Mouse (Mus musculus): ENCODE measurements at regions not wholly inside any gene's neighbourhood (a gene's known extent, or its start where the extent isn't known, plus 50 kb on each side); places are given as distances from the start of the nearest gene placed in this dataset.

DNA sequence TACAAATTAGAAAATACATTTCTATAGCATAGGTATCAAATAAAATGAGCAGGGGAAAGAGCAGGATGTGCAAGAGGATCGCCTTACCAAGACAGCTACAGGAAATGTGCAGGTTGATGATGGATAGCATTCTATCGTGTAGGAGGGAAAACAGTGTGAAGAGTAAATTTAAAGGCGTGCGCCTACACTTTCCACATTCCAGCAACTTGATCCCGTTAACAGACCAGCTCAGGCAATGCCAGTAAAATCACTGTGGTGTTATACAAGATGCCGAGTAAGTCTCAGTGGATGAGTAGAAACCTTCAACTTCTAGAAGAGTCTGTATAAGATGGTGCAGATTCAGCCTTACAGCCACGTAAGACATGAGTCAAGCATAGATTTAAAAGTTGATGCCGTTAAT is 831.8 kb upstream of the Chrm3 start:
- TF ChIP-seq POLR2A (IDR thresholded peaks at IDR 0.05; ENCODE audit: control insufficient read depth in 1 of 2, insufficient read depth in 1 of 2, low read depth in 1 of 2, low read length in 2 of 2, poor library complexity in 1 of 2) (no peak), CTCF (IDR thresholded peaks at IDR 0.05 in 2 of 3, conservative IDR thresholded peaks at IDR 0.05 in 1 of 3; ENCODE audit: control insufficient read depth in 1 of 3, insufficient read depth in 1 of 3, low read depth in 2 of 3, low read length in 3 of 3, poor library complexity in 1 of 3, severe bottlenecking in 1 of 3) (no peak), MAZ (IDR thresholded peaks at IDR 0.05; ENCODE audit: low read depth, low read length) (no peak), USF1 (IDR thresholded peaks at IDR 0.05; ENCODE audit: low read depth, low read length) (no peak), MAX (IDR thresholded peaks at IDR 0.05; ENCODE audit: low read length) (no peak), BHLHE40 (IDR thresholded peaks at IDR 0.05; ENCODE audit: borderline replicate concordance, low read depth, low read length) (no peak), SIN3A (IDR thresholded peaks at IDR 0.05; ENCODE audit: low read length) (no peak), GATA1 (IDR thresholded peaks at IDR 0.05; ENCODE audit: low read depth, low read length) (no peak), JUND (IDR thresholded peaks at IDR 0.05; ENCODE audit: low read depth, low read length) (no peak), RCOR1 (IDR thresholded peaks at IDR 0.05; ENCODE audit: low read depth, low read length) (no peak), EP300 (IDR thresholded peaks at IDR 0.05; ENCODE audit: low read depth in 1 of 2, low read length in 2 of 2) (no peak), CHD2 (IDR thresholded peaks at IDR 0.05; ENCODE audit: low read length) (no peak)
